Mouse (Mus musculus) cerebellum, postnatal 10 days (tissue): Measurements from ENCODE around the gene Tcte2.
"Not testable (repeated sequence)": the region's sequence is repeated elsewhere in the genome, so short reads cannot be mapped to it uniquely, and the experiment has no call there.

Experiments used
- DNase-seq, 2 experiments: peaks; one replicate each; pipeline ENCODE4 v3.0.0; 2021; ENCODE audit warnings: mixed read lengths in 2 of 2

The Tcte2 gene

DNA sequence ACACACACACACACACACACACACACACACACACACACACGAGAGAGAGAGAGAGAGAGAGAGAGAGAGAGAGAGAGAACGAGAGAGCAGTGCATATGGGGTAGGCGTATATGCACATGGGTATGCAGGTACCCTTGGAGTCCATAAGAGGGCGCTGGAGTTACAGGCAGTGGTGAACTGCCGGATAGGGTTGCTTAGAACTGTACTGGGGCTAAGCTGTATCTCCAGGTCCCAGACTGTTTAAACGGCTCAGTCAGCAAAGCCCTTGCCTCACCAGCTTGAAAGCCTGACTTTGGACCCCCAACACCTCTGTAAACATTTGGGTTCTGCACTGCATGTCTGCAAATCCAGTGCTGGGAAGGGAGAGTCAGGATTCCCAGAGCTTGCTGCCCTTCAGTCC is 79.9 kb downstream of the Tcte2 start:
- peak in 1 of 2 experiments; percentile 66 for DNase-seq

DNA sequence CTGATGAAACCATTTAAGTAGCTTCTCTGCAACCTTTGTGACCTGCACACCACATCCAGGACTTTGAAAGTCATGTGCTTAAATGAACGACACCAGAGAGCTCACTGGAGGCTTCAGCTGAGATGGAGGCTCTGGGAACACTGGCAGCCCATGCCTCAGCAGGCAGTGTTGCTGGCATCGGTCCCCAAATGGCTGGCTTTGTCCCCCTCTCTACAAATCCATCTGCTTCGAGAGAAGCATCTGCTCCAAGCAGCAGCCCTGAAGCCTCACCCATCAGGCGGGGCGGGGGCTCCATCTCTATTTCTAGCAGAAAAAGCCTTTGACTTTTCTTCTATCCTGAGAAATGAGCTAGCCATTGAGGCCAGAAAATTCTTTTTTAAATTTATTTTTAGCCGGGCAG is 80.5 kb downstream of the Tcte2 start:
- DNase-seq: peak; percentile 97

DNA sequence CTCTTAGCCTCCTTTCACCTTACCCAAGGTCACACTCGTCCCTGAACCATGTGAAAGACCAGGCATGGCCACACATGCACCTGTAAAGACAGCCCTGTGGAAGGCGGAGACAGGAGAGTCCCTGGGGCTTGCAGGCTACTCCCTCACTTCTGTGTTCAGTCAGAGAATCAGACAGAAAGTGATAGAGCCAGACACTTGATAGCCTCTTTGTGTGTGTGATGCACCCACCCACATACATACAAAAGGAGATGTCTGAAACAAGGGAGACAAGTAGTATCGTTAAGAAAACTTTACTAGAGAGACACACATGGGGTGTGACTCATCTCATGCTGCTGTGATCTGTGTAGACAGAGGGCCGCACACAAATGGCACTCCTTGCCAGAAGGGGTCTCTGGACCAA is 81.3 kb downstream of the Tcte2 start:
- peak in 1 of 2 experiments; percentile 69 for DNase-seq

DNA sequence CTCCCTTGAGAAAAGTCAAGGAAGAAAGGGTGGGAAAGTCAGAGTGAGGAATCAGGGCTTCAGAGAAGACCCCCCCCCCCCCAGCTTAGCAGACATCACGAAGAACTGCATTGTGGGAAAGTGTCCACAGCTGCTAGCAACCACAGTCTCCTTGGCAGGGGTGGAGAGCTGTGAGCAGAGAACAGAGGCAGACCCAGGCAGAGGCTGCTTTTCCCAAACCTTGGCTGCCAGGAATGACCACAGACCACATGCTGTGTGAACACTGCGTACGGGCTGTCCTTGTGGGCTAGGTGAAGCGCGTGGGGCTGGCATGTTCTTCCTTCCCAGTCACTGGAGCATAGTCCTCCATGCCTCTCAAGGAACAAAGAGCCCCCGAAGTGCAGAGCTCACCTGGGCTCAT is 81.9 kb downstream of the Tcte2 start:
- peak; percentile 70 to 73 for DNase-seq

DNA sequence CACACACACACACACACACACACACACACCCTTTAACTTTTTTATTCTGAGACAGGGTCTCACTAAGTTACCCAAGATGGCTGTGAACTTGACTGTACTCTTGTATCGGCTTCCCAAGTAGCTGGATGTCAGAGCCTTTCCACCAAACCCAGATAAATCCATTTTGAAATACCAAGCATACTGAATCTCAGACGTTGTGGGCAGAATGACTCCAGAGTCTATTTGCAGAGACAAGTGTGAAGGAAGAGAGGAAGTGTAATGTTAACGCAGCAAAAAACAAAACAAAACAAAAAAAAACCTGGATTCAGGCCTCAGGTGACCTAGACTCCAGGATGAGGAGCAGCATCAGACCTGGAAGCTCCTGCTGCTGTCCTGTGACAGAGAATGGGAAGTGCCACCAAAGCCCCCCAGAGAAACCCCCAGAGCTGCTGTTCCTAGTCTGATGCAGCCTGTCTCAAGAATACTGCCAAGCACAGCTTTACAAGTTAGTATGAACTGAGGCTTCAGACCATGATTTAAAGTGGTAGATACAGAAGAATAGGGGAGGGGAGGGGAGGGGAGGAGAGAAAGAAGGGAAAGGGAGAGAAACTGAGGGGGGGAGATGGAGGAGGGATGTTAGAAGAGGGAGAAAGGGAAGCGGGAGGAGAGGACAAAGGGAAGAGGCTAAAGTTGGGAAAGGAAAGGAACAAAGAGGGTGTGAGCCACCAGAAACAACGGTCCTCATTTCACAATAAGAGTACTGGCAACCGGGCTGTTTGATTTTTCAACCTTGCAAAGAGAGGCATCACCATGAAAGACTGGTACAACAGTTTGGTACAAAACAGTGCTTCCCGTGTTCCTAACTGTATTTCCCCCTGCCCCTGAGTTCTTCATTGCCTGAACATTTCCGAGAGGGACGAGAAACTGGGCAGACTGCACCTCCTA is 84.1 kb downstream of the Tcte2 start:
- no peak for DNase-seq

DNA sequence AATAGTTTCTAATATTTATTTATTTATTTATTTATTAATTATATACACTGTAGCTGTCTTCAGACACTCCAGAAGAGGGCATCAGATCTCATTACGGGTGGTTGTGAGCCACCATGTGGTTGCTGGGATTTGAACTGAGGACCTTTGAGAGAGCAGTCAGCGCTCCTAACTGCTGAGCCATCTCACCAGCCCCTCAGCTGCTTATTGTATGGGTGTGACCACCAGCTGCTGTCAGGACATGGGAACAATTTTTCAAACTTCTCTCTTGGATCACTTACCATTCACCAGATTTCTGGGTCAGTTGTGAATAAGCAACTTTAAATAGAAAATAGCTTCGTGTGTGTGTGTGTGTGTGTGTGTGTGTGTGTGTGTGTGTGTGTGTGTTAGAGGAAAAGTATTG is 85.5 kb downstream of the Tcte2 start:
- DNase-seq: not testable (repeated sequence)

DNA sequence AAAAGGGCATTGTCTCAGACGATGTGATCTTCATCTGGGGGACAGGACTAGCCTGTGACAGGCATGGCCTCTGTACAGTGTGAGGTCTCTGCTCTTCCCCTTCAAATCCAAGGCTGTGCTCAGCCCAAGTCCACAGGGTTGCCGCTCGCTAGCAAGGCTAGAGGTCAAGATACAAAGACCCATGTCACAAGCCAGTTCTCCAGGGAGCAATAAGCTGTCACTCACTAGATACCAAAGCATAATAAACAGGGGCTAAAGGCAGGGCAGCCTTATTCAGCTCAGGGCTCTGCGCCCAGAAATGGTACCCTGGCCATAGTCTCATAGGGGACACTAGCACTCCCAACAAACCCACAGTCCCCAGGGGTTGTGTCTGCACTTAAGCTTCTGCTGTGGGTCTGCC is 86.0 kb downstream of the Tcte2 start:
- DNase-seq: no peak

DNA sequence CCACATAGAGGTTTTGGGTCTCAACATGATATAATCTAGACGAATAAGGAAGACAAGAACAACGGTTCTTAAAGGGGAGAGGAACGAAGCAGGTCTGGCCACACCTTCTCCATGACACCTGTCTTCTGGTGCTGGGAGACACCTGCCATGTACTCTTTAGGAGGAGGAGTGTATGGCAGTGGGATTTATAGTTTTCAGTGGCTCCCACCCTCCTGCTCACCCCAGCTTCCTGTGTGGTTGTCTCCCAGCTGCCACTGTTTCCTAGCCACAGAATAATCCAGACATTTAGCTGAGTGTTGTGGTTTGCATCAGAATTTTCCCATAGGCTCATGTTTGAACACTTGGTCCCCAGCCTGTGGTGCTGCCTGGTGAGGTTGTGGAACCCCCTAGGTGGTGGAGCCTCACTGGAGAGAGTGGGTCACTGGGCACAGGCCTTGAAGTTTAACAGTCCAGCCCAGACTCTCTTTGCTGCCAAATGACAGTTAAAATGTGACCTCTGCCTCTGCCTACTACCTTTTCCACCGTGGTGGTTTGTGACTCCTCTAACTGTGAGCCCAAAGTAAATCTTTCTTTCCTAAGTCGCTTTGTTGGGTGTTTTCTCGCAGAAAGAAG is 86.8 kb downstream of the Tcte2 start:
- no peak for DNase-seq

DNA sequence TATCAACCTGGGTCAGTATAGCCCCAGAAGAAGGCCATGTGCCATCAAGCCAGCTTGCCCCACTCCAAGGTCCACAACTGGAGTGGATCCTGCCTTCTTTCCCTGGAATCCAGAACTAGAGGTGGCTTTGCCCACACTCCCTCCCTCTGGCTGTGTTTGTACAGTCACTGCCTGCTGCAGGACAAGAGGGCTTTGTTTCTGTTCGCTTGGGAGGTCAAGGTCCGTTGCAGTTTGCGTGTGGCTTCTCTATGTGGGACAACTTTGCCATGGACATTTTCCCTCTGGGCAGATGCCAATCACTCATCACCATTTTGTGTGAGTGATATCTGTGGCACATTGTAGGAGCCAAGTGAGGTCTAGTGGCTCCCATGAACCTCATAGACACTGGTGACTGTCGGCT is 89.9 kb downstream of the Tcte2 start:
- DNase-seq: no peak

DNA sequence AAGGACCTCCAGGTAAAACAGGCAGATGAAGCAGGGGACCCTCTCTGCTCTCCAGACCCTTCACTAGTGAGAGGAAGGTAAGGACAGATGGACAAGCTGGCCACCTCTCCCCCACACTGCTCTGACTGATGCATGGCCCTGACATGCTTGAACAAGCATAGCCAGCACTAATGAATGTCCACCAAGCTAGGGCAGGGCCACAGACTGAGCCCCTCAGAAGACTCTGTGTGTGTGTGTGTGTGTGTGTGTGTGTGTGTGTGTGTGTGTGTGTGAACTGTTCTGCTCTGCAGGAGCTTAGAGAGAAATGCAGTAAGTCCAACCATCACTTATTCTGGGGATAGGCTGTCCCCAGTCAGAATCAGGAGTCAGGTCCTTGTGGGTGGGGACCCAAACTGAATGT is 91.4 kb downstream of the Tcte2 start:
- DNase-seq: no peak

DNA sequence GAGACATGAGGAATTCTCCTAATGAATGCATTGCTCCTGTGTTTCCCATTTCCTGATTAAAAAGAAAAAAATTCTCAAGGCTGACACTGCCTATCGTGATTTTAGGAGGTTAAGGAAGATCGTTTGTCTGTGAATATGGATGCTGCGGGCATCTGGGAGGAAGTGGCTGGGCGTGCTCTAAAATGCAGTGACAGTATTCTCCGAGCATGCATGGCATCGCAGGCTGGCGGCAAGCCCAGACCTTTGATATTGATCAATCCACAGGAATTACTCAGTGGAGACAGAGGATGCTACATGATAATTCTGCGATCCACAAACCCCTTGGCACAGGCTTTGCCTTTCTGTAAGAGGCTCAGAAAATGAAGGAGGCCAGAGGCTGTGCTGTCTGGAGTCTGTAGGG is 92.4 kb downstream of the Tcte2 start:
- peak; percentile 76 for DNase-seq

DNA sequence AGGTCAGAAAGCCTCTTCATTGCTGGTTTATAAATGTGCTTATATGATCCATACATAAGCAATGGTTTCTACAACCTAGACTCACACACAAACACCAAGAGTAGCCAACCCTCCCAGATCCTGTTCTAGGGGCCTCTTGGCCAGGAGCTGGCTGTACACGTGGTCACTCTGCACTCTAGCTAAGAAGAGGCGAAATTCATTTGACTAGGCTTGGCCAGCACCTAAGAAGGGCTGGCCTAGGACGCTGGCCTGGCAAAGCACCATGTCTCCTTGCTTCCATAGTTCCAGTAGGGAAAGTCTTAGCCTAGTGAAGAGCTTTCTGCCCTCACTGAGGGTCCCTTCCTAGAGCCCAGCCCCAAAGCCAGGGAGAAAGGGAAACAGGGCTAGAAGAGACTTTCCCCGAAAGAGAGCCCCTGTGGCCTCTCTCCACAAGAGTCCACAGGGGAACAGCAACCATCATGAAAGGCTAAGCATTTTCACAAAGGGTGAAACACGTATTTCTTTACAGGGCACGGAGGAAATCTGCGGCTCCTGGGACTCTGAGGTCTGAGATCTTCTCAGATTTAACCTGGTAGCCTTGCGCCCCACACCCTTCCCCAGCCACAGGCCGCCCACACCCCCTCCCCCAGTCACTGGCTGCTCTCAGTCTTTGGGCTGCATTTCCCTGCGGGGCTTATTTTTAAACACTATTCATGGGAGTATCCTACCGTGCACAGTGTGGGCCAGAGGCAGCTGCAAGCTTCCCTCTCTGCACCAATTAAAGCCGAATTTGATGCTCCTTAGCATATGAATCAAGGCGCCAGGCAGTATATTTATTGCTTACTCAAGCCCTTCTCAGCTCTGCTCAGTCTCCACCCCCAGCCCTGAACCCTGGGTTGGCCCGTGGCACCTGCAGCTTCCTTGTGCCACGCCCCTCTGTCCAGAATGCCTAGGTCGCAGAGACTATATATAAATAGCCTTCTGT is 93.3 kb downstream of the Tcte2 start:
- DNase-seq: peak; percentile 72 to 77

DNA sequence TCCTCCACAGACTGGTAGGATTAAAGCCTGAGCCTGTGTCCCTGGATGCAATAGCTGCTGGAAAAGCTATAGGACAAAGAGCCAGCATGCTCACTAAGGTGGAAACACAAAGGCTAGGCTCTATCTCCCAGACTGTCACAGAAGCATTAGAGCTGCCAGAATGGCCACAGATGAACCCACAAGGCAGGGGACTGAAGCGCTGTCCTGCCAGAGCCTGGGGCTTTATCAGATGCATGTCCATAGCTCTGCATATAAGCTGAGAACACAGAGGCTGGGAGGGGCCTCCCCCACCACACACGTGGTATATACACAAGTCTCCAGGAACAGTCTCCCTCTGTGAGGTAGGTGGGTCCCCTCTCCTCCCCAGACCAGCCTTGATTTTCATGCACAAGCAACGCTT is 94.6 kb downstream of the Tcte2 start:
- DNase-seq: peak; percentile 80 to 86

DNA sequence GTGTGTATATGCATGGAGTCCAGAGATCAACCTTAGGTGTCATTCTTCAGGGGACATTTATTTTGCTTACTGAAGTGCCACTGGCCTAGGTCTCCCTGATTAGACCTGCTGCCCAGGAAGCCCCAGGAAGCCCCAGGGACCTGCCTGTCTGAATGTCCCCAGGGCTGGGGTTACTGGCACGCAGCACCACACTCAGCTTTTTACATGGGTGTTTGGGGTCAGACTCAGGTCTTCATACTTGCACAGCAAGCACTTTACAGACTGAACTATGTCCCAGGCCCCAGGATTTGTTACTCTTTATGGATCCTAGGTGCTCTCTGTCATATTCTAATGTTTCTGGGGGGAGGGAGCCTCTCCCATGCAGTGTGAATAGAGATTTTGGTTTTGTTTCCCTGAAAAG is 95.9 kb downstream of the Tcte2 start:
- no peak for DNase-seq

DNA sequence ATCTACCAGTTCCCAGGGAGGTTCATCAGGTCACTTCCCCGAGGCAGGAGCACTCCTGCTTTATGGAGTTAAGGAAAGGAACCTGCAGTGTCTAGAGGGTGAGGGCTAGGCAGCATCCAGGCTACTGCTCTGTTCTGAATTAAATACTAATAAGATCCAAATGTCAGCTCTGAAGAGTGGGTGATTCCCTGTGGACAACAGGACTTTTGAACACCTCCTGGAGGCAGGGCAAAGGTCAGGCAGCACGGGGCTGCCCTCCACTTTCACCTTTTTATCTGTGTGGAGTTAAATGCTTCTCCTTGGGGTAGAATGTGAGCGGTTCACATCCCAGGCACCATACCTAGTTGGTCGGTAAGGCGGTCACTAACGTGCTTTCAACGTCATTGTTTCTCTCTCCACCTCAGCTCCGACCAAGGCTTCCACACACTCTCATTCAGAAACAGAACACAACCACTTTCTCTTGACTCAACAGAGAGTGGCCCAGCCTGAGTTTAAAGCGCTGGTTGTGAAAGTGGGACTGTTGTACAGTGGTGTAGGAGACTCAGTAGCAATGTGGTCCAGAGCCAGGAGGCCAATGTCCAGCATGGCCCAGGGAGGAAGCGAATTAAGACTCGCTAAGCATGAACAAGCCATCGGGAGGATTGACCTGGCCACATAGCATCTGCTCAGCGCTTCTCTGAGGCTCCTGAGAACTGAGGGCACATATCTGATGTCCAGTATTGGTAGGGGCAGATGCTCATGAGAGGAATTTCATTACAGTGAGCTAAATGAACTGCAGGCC is 98.0 kb downstream of the Tcte2 start:
- no peak for DNase-seq
